Mouse (Mus musculus) limb, embryonic 10.5 days (tissue): ENCODE results near the gene Zfp324. TPM values are rescaled to one million over a fixed set of nuclear protein-coding genes. Genes with fewer than 3 reads are reported as not detected.
"Not testable (repeated sequence)": the region's sequence is repeated elsewhere in the genome, so short reads cannot be mapped to it uniquely, and the experiment has no call there.

ENCODE experiments used
- DNase-seq: peaks from one replicate; pipeline ENCODE4 v3.0.0-alpha.2; 2017; ENCODE audit warnings: low spot score
- H3K27ac ChIP-seq: fragments of 300-500 bp; sonication (generic); 2 replicates; pipeline ENCODE4 v1.5.1; 2016; ENCODE audit warnings: mild to moderate bottlenecking
- H3K27me3 ChIP-seq: fragments of 300-500 bp; sonication (generic); 2 replicates; pipeline ENCODE4 v1.6.1; 2016; ENCODE audit warnings: low read depth, mild to moderate bottlenecking; ENCODE audit not compliant: poor library complexity, severe bottlenecking
- H3K36me3 ChIP-seq: fragments of 300-500 bp; sonication (generic); 2 replicates; pipeline ENCODE4 v1.6.1; 2016; ENCODE audit warnings: mild to moderate bottlenecking, moderate library complexity
- H3K4me1 ChIP-seq: fragments of 300-500 bp; sonication (generic); 2 replicates; pipeline ENCODE4 v1.6.1; 2016
- H3K4me3 ChIP-seq: fragments of 300-500 bp; sonication (generic); 2 replicates; pipeline ENCODE4 v1.5.1; 2016; ENCODE audit warnings: mild to moderate bottlenecking, moderate library complexity
- H3K9me3 ChIP-seq: fragments of 300-500 bp; sonication (generic); replicated peaks from 2 replicates; pipeline ENCODE4 v1.6.1; 2016; ENCODE audit warnings: mild to moderate bottlenecking
- WGBS: fragments of 180-500 bp; shearing (Covaris S2); methylation state at CpG from one replicate; pipeline ENCODE4 v1.1.7; 2016; 5-methylcytosine and 5-hydroxymethylcytosine counted together
- polyA plus RNA-seq: library from polyadenylated mRNA; unstranded; fragments of >200 nt; fragmentation: Nextera tagmentation; extraction: Ambion mirVana; gene quantifications from 2 replicates; pipeline ENCODE4 v1.2.1, GENCODE M21; 2016

Zfp324 gene
- 8.4 and 12.0 TPM in 2 replicates for polyA plus RNA-seq

DNA sequence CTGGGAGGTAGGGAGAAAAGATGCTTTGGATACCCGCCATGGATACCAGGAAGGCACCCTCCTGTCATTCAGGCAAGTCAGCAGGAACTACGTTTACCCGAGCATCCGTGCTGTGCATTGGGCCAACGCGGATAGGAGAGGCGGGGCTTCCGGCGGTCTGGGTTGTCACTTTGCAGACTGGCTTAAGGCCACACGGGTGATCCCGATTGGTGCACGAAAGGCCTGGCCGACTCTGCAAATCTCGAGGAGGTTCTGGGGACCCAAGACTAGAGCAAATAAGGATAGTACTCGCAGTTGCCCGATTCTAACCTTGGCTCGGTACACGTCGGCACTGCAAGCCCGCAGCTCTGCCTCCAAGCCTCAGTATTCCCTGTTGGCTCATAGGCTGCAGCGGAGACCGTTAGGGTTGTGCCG lies at the start of gene Zfp324:
TSS of gene Zfp324 (plus strand) at position 161 of the 414 bp plus-strand sequence.
- DNase-seq, result peak; percentile 85
- Histone ChIP-seq H3K4me1 (peaks cover 23% of the 10 kb centered on the region), H3K27ac (peak within 1 kb of the TSS; percentile 92), H3K4me3 (peak within 1 kb of the TSS; percentile 84), H3K27me3 (no peaks in the 10 kb centered on the region), H3K9me3 (no peaks in the 10 kb centered on the region), H3K36me3 (peaks cover 22% of the 10 kb centered on the region)
- under 1% methylated on average over 23 of the region's 23 CpGs for WGBS

DNA sequence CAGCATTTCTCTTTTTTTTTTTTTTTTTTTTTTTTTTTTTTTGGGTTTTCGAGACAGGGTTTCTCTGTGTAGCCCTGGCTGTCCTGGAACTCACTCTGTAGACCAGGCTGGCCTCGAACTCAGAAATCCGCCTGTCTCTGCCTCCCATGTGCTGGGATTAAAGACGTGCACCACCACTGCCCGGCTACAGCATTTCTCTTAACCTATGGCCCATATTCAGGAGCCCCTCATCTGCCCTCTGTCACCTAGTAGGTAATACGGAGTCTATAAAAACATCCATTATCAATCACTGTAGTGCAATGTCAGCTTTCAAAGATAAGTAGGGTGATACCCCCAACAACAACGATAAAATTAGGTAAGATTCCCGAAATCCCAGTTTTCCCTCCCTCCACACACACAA lies 45.1 kb upstream of the Zfp324 start:
- Histone ChIP-seq H3K36me3 (peaks cover 28% of the 10 kb centered on the region), H3K4me1 (peaks cover 17% of the 10 kb centered on the region)
- not testable (repeated sequence) for H3K9me3 ChIP-seq, DNase-seq, H3K4me3 ChIP-seq, H3K27ac ChIP-seq, H3K27me3 ChIP-seq
- WGBS, result 92% methylated on average over 7 of the region's 8 CpGs

DNA sequence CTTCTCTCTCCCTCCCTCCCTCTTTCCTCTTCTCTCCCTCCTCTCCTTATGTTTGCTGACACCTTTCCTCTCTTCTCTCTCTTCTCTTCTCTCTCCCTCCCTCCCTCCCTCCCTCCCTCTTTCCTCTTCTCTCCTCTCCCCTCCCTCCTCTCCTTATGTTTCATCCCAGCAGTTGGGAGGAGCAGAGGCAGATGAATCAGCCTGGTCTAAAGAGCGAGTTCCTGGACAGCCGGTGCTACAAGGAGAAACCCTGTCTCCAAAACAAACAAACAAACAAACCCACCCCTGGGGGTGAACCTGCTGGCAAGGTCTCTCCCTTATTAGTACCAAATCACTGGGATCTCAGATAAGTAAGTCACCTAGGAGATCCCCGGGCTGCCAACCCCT lies 44.3 kb upstream of the Zfp324 start:
- Histone ChIP-seq H3K27me3 (peaks cover 12% of the 10 kb centered on the region; the same call in 1 of the 2 replicates), H3K36me3 (peaks cover 36% of the 10 kb centered on the region), H3K4me3 (peak overlapping the region; percentile 92), H3K27ac (peak overlapping the region; percentile 96), H3K4me1 (peaks cover 19% of the 10 kb centered on the region), H3K9me3 (no peaks in the 10 kb centered on the region)
- 0% methylated on average over 3 of the region's 3 CpGs for WGBS
- no peak for DNase-seq

DNA sequence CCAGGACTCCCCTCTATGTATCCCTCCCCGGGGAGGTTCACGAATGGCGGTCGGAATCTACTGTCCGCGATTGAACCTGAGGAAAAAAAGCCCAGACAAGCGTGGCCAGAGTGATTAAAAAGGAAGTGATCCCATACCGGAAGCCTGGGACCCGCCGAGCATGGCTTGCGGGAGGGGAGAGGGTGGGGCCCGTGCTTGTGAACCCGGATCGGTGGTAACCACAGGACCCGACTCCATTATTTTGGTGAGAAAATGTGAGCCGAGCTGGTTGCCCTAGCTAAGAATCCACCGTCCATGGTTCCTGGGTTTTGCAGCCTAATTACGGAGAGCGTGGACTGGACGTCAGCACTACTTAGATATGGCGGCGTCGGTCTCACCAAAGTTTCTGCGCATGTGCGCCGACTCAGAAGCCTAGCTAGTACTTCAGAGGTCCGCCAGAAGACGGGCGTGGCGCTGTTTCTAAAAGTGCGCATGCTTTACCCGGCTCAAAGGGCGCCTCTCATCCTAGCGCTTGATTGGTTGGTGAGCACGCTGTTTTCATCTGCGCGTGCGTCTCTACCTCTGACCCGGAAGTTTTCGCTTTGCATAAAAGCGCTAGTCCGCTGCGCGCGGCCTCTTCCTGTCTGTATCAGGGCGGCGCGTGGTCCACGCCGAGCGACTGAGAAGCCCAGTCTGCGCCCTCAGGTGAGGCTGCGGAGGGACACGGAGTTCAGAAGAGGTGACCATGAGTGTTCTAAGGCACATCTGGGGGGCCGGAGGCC lies 43.8 kb upstream of the Zfp324 start, which contains the start of gene Rps5:
TSS of gene Rps5 (plus strand) at position 586 of the 761 bp plus-strand sequence.
- H3K36me3 ChIP-seq, result peaks cover 42% of the 10 kb centered on the region
- DNase-seq, result peak; percentile 97
- H3K27me3 ChIP-seq, result peaks cover 18% of the 10 kb centered on the region
- peak within 1 kb of the TSS; percentile 92 for H3K4me3 ChIP-seq
- peak within 1 kb of the TSS; percentile 96 for H3K27ac ChIP-seq
- WGBS, result under 1% methylated on average over 55 of the region's 55 CpGs
- no peaks in the 10 kb centered on the region for H3K9me3 ChIP-seq
- H3K4me1 ChIP-seq, result peaks cover 24% of the 10 kb centered on the region

DNA sequence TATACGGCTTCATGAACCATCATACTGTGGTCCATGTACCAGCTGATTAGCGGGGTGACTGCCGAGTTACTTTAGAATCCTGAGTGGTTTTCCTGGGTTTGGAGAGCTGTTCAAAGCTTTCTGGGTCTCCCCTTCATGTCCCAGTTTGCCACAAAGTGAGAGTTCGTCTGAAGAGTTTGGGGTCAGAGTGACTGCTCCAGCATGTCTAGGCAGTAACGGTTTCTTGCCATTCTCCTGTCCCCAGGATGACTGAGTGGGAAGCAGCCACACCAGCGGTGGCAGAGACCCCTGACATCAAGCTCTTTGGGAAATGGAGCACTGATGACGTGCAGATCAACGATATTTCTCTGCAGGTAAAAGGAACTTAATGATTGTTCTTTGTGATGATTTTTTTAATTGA lies 42.9 kb upstream of the Zfp324 start:
- WGBS, result 4% methylated on average over 8 of the region's 8 CpGs
- Histone ChIP-seq H3K9me3 (no peaks in the 10 kb centered on the region), H3K4me3 (peak overlapping the region; percentile 92), H3K27me3 (peaks cover 26% of the 10 kb centered on the region), H3K27ac (peak overlapping the region; percentile 96), H3K36me3 (peaks cover 49% of the 10 kb centered on the region), H3K4me1 (peaks cover 31% of the 10 kb centered on the region)
- DNase-seq, result no peak

DNA sequence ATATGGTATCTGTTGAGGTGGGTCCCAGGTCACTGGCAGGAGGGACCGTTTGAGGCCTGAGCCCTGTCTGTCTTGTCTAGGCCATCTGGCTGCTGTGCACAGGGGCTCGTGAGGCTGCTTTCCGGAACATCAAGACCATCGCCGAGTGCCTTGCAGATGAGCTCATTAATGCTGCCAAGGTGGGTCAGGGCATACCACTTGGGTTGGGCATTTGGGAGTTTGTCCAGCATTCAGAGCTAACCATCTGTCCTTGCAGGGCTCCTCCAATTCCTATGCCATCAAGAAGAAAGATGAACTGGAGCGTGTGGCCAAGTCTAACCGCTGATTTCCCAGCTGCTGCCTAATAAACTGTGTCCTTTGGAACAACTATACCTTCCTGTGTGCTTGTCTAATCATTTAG lies 39.3 kb upstream of the Zfp324 start:
- Histone ChIP-seq H3K27me3 (peaks cover 45% of the 10 kb centered on the region), H3K4me3 (no peak overlapping the region), H3K27ac (no peak overlapping the region), H3K4me1 (peaks cover 36% of the 10 kb centered on the region), H3K36me3 (peaks cover 64% of the 10 kb centered on the region), H3K9me3 (0 out of 2 replicates have a peak, but pooled peaks cover 1% of the 10 kb centered on the region)
- no peak for DNase-seq
- 85% methylated on average over 7 of the region's 7 CpGs for WGBS

DNA sequence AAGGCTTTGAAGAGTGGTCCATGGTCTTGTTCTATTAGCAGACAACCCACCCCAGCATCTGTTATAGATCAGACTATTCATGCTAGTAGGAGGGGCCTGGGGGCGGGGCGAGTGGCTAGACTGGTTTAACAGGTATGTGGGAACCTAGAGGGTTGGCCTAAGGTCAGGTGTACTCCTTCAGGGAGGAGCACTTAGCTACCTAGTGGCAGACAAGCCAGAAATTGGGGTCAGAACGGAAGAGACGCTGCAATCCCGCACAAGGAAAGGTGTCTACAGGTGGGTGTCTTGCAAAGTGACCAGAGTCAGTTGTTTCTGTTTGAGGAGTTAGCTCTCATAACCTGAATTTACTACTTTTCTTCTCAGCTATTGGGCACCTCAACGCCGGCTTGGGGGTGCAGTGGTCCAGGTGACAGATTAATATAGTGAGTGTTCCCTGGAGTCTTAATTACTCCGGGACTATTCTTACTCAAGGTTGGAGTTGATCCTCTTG lies 38.4 kb upstream of the Zfp324 start, which contains the start of gene Rnf225:
TSS of gene Rnf225 (plus strand) at position 226 of the 490 bp plus-strand sequence.
- Histone ChIP-seq H3K4me1 (peaks cover 35% of the 10 kb centered on the region), H3K36me3 (peaks cover 64% of the 10 kb centered on the region), H3K9me3 (0 out of 2 replicates have a peak, but pooled peaks cover 1% of the 10 kb centered on the region), H3K4me3 (peak within 1 kb of the TSS; percentile 48), H3K27me3 (peaks cover 45% of the 10 kb centered on the region), H3K27ac (peak within 1 kb of the TSS; percentile 50; the same call in 1 of the 2 replicates)
- WGBS, result 17% methylated on average over 8 of the region's 8 CpGs
- DNase-seq, result peak; percentile 73

DNA sequence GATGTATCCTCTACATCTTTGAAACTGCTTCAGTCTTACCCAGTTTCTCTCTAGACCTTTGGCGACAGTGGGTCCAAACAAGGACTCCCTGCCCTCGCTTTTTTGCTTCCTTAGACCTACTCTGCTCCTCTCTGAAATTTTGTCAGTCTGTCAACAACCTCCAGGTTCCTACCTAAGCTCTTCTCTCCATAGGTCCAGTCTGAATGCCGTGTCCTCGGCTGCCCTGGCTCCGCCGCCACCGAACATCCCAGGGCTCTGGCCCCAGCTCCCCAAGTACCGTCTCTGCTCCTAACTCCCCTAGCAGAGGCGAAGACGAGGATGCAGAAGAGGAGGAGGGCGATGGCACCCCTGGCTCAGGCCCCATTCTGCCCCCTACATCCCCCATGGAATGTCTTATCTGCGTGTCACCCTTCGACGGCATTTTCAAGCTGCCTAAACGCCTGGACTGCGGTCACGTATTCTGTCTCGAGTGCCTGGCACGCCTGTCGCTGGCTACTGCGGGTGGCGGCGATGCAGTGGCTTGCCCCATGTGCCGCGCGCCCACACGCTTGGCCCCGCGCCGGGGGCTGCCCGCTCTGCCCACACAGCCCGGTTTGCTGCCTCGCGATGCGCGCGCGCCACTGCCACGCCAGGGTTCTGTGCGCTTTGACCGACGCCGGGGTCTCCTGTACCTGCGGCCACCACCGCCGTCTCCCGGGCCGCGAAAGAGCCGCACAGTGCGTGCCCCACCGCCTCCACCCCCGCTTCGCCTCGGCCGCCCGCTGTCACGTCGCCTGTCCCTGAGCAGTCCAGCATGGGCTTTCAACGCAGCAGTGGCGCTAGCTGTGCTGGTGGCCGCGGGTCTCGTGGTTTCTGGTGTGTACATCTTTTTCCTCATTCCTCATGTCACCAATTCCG lies 37.7 kb upstream of the Zfp324 start:
- 2% methylated on average over 65 of the region's 65 CpGs for WGBS
- peaks cover 62% of the 10 kb centered on the region for H3K36me3 ChIP-seq

DNA sequence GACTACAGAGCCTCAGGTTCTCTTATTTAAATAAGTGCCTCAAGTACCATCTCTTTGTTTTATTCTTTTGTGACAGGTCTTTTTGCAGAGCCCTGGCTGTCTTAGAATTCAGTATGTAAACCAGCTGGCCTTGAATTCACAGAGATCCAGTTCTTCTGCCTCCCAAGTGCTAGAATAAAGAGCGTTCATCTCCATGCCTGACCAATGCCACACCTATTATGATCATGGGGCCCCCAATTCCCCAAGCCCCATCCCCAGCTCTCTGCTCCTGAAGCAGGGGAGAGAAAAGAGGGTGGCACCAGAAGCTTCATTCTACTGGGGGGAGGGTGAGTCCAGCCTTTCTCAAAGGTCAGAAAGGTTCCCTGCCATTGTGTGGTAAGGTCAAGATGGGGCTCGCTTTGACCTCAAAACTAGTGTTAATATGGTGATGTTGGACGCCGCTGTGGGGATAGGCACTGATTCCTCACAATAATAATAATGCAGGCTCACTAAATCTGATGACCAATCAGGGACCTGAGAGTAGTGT lies 32.0 kb upstream of the Zfp324 start:
- Histone ChIP-seq H3K9me3 (no peaks in the 10 kb centered on the region), H3K36me3 (peaks cover 7% of the 10 kb centered on the region; the same call in 1 of the 2 replicates), H3K4me3 (no peak overlapping the region), H3K4me1 (no peaks in the 10 kb centered on the region), H3K27me3 (peaks cover 9% of the 10 kb centered on the region), H3K27ac (no peak overlapping the region)
- WGBS, result 67% methylated on average over 4 of the region's 4 CpGs
- no peak for DNase-seq

More for the DNA sequence above, 37.7 kb upstream of the Zfp324 start:
- 0 out of 2 replicates have a peak, but pooled peaks cover 1% of the 10 kb centered on the region for H3K9me3 ChIP-seq
- H3K4me3 ChIP-seq, result peak overlapping the region; percentile 48
- DNase-seq, result peak; percentile 61
- peak overlapping the region; percentile 50; the same call in 1 of the 2 replicates for H3K27ac ChIP-seq
- H3K27me3 ChIP-seq, result peaks cover 45% of the 10 kb centered on the region
- peaks cover 33% of the 10 kb centered on the region for H3K4me1 ChIP-seq

DNA sequence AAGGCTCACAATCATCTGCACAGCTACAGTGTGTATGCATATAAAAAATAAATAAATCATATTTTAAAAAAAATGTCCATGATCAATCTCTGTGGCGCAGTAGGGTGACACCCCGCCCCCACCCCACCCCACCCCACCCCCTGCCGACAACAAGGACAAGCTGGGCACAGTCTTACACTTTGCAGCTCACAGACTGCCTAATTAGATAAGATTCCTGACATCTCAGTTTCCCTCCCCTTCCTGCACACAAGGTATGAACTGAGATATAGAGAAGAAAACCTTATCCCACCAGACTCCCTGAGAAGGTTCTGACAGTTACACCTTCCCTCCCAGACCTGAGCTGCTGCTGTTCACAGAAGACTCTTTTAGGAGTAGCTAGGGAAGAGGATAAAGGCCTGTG lies 30.8 kb upstream of the Zfp324 start:
- WGBS, result 74% methylated on average over 3 of the region's 3 CpGs
- Histone ChIP-seq H3K4me1 (no peaks in the 10 kb centered on the region), H3K27ac (no peak overlapping the region), H3K27me3 (no peaks in the 10 kb centered on the region), H3K36me3 (no peaks in the 10 kb centered on the region), H3K4me3 (no peak overlapping the region), H3K9me3 (no peaks in the 10 kb centered on the region)
- no peak for DNase-seq

DNA sequence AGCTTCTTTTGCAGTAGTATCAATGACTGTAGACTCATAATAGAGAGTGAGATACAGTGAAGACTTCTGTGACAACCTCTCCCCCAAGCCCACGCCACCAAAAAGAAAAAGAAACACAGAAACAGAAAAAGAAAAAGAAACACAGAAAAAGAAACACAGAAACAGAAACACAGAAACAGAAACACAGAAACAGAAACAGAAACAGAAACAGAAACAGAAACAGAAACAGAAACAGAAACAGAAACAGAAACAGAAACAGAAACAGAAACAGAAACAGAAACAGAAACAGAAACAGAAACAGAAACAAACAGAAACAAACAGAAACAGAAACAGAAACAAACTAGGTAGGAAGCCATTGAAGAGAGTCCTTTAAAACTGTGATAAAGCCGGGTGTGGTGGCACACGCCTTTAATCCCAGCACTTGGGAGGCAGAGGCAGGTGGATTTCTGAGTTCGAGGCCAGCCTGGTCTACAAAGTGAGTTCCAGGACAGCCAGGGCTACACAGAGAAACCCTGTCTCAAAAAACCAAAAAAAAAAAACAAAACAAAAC lies 28.3 kb upstream of the Zfp324 start:
- not testable (repeated sequence) for DNase-seq, H3K9me3 ChIP-seq, H3K27ac ChIP-seq, H3K27me3 ChIP-seq, H3K4me3 ChIP-seq, H3K36me3 ChIP-seq, H3K4me1 ChIP-seq
- WGBS, result 89% methylated on average over 4 of the region's 4 CpGs

DNA sequence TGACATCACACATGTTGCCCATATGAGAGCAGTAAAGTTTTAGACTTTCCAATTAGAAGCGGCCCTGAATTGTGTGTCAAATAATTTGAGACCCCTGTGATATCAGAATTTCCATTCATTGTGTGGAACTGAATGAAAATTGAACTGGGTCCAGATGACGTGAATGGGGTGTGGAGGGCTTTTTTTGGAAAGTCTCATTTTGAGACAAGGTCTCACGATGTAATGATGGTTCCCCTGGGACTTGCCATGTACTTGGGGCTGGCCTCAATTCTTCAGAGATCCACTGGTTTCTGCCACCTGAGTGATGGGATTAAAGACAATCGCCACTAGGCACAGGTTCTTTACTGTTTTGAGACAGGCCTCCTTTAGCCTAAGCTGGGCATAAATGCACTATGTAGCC lies 25.0 kb upstream of the Zfp324 start:
- Histone ChIP-seq H3K27ac (no peak overlapping the region), H3K4me3 (no peak overlapping the region), H3K4me1 (no peaks in the 10 kb centered on the region), H3K27me3 (no peaks in the 10 kb centered on the region), H3K9me3 (no peaks in the 10 kb centered on the region), H3K36me3 (no peaks in the 10 kb centered on the region)
- no peak for DNase-seq
- 86% methylated on average over 4 of the region's 4 CpGs for WGBS
